Mouse (Mus musculus): ENCODE results near the gene Zbtb41. TPM values are rescaled to one million over a fixed set of nuclear protein-coding genes. Genes with fewer than 3 reads are reported as not detected.

Gene Zbtb41
- polyA plus RNA-seq, 1 experiment from 2014 or later: 3.6 TPM

GRCm38 (mm10) chr1:139480246-139480645 lies 58.2 kb downstream of the Zbtb41 start:
- TF ChIP-seq EP300 (optimal IDR thresholded peaks at IDR 0.05) (no peak), CTCF (IDR thresholded peaks at IDR 0.05; ENCODE audit: low read depth) (0 out of 2 replicates have a peak, but pooled peaks have one; percentile 19)
- no peak overlapping the region for H3K4me2 ChIP-seq (replicated peaks; ENCODE audit: low read depth)

GRCm38 (mm10) chr1:139481146-139481545 lies 59.1 kb downstream of the Zbtb41 start:
- ATAC-seq (ENCODE audit: low FRiP score, low TSS enrichment): no peak
- no peak overlapping the region for H3K4me2 ChIP-seq (replicated peaks; ENCODE audit: low read depth)
- H3K4me1 ChIP-seq (replicated peaks; ENCODE audit: control insufficient read depth, insufficient read depth): no peaks in the 10 kb centered on the region
- no peak for DNase-seq (ENCODE audit: low spot score)
- H3K9ac ChIP-seq (ENCODE audit: low read length): no peak overlapping the region
- no peak overlapping the region for H3K27ac ChIP-seq (replicated peaks)
- no peaks in the 10 kb centered on the region for H3K27me3 ChIP-seq (ENCODE audit: control insufficient read depth, insufficient read depth, low read length)
- H3K36me3 ChIP-seq (ENCODE audit: control insufficient read depth, insufficient read depth, low read length): peaks cover 9% of the 10 kb centered on the region; the same call in 1 of the 2 replicates
- H3K9me3 ChIP-seq (ENCODE audit: control insufficient read depth, low read length): no peaks in the 10 kb centered on the region
- no peak overlapping the region for H3K4me3 ChIP-seq (ENCODE audit: low read depth, low read length)
- TF ChIP-seq EP300 (optimal IDR thresholded peaks at IDR 0.05): no peak
- WGBS: 69% methylated on average over 4 of the region's 4 CpGs

More at GRCm38 (mm10) chr1:139480246-139480645, 58.2 kb downstream of the Zbtb41 start:
- H3K27me3 ChIP-seq (ENCODE audit: control insufficient read depth, insufficient read depth, low read length): no peaks in the 10 kb centered on the region
- no peaks in the 10 kb centered on the region for H3K4me1 ChIP-seq (replicated peaks; ENCODE audit: control insufficient read depth, insufficient read depth)
- H3K27ac ChIP-seq (replicated peaks): no peak overlapping the region
- H3K9me3 ChIP-seq (ENCODE audit: control insufficient read depth, low read length): no peaks in the 10 kb centered on the region
- 90% methylated on average over 8 of the region's 8 CpGs for WGBS
- H3K4me3 ChIP-seq (ENCODE audit: low read depth, low read length): no peak overlapping the region
- no peak overlapping the region for H3K9ac ChIP-seq (ENCODE audit: low read length)
- peaks cover 10% of the 10 kb centered on the region for H3K36me3 ChIP-seq (ENCODE audit: control insufficient read depth, insufficient read depth, low read length)
- no peak for ATAC-seq (ENCODE audit: low FRiP score, low TSS enrichment)
- DNase-seq (ENCODE audit: low spot score): no peak

GRCm38 (mm10) chr1:139494630-139495029 lies 72.5 kb downstream of the Zbtb41 start:
- H3K4me3 ChIP-seq (ENCODE audit: low read depth, low read length): no peak overlapping the region

GRCm38 (mm10) chr1:139495408-139495807 lies 73.3 kb downstream of the Zbtb41 start:
- no peak overlapping the region for H3K4me2 ChIP-seq (replicated peaks; ENCODE audit: low read depth)
- no peak for DNase-seq (ENCODE audit: low spot score)
- no peaks in the 10 kb centered on the region for H3K9me3 ChIP-seq (ENCODE audit: control insufficient read depth, low read length)
- no peaks in the 10 kb centered on the region for H3K27me3 ChIP-seq (ENCODE audit: control insufficient read depth, insufficient read depth, low read length)
- no peak overlapping the region for H3K9ac ChIP-seq (ENCODE audit: low read length)
- H3K27ac ChIP-seq (replicated peaks): no peak overlapping the region
- no peak for ATAC-seq (ENCODE audit: low FRiP score, low TSS enrichment)
- H3K36me3 ChIP-seq (ENCODE audit: control insufficient read depth, insufficient read depth, low read length): peaks cover 3% of the 10 kb centered on the region; the same call in 1 of the 2 replicates
- WGBS: 90% methylated on average over 2 of the region's 2 CpGs
- TF ChIP-seq EP300 (optimal IDR thresholded peaks at IDR 0.05) (no peak), CTCF (IDR thresholded peaks at IDR 0.05; ENCODE audit: low read depth) (no peak)
- H3K4me1 ChIP-seq (replicated peaks; ENCODE audit: control insufficient read depth, insufficient read depth): no peaks in the 10 kb centered on the region
- H3K4me3 ChIP-seq (ENCODE audit: low read depth, low read length): no peak overlapping the region

More at GRCm38 (mm10) chr1:139494630-139495029, 72.5 kb downstream of the Zbtb41 start:
- 81% methylated on average over 3 of the region's 3 CpGs for WGBS
- no peak for ATAC-seq (ENCODE audit: low FRiP score, low TSS enrichment)
- no peaks in the 10 kb centered on the region for H3K4me1 ChIP-seq (replicated peaks; ENCODE audit: control insufficient read depth, insufficient read depth)
- H3K27me3 ChIP-seq (ENCODE audit: control insufficient read depth, insufficient read depth, low read length): no peaks in the 10 kb centered on the region
- TF ChIP-seq EP300 (optimal IDR thresholded peaks at IDR 0.05): no peak
- no peak for TF ChIP-seq CTCF (IDR thresholded peaks at IDR 0.05; ENCODE audit: low read depth)
- H3K4me2 ChIP-seq (replicated peaks; ENCODE audit: low read depth): no peak overlapping the region
- DNase-seq (ENCODE audit: low spot score): no peak
- peaks cover 3% of the 10 kb centered on the region; the same call in 1 of the 2 replicates for H3K36me3 ChIP-seq (ENCODE audit: control insufficient read depth, insufficient read depth, low read length)
- no peak overlapping the region for H3K27ac ChIP-seq (replicated peaks)
- H3K9ac ChIP-seq (ENCODE audit: low read length): no peak overlapping the region
- no peaks in the 10 kb centered on the region for H3K9me3 ChIP-seq (ENCODE audit: control insufficient read depth, low read length)

- no peak overlapping the region for H3K27ac ChIP-seq (replicated peaks)
- no peak overlapping the region for H3K4me3 ChIP-seq (ENCODE audit: low read depth, low read length)
- no peak for TF ChIP-seq EP300 (optimal IDR thresholded peaks at IDR 0.05)
- no peaks in the 10 kb centered on the region for H3K27me3 ChIP-seq (ENCODE audit: control insufficient read depth, insufficient read depth, low read length)
- peaks cover 3% of the 10 kb centered on the region; the same call in 1 of the 2 replicates for H3K36me3 ChIP-seq (ENCODE audit: control insufficient read depth, insufficient read depth, low read length)
- ATAC-seq (ENCODE audit: low FRiP score, low TSS enrichment): no peak
- H3K9me3 ChIP-seq (ENCODE audit: control insufficient read depth, low read length): no peaks in the 10 kb centered on the region
- WGBS: 82% methylated on average over 3 of the region's 3 CpGs
- H3K4me2 ChIP-seq (replicated peaks; ENCODE audit: low read depth): no peak overlapping the region
- no peaks in the 10 kb centered on the region for H3K4me1 ChIP-seq (replicated peaks; ENCODE audit: control insufficient read depth, insufficient read depth)
- no peak overlapping the region for H3K9ac ChIP-seq (ENCODE audit: low read length)
- no peak for DNase-seq (ENCODE audit: low spot score)
Measured at GRCm38 (mm10) chr1:139496212-139496611, 74.1 kb downstream of the Zbtb41 start.

- TF ChIP-seq CTCF (IDR thresholded peaks at IDR 0.05; ENCODE audit: low read depth) (no peak), EP300 (optimal IDR thresholded peaks at IDR 0.05) (no peak)
- H3K4me1 ChIP-seq (replicated peaks; ENCODE audit: control insufficient read depth, insufficient read depth): no peaks in the 10 kb centered on the region
Measured at GRCm38 (mm10) chr1:139499751-139500150, 77.7 kb downstream of the Zbtb41 start.

More at GRCm38 (mm10) chr1:139499751-139500150, 77.7 kb downstream of the Zbtb41 start:
- Histone ChIP-seq H3K4me2 (replicated peaks; ENCODE audit: low read depth) (no peak overlapping the region), H3K4me3 (ENCODE audit: low read depth, low read length) (no peak overlapping the region), H3K9me3 (ENCODE audit: control insufficient read depth, low read length) (no peaks in the 10 kb centered on the region), H3K27me3 (ENCODE audit: control insufficient read depth, insufficient read depth, low read length) (no peaks in the 10 kb centered on the region), H3K27ac (replicated peaks) (no peak overlapping the region), H3K36me3 (ENCODE audit: control insufficient read depth, insufficient read depth, low read length) (no peaks in the 10 kb centered on the region), H3K9ac (ENCODE audit: low read length) (no peak overlapping the region)
- DNase-seq (ENCODE audit: low spot score): no peak
- no peak for ATAC-seq (ENCODE audit: low FRiP score, low TSS enrichment)

Data from stomach, postnatal 0 days (tissue).